ENCODE assay signal across 8 mouse cellular contexts in genomic region chr9:99994285-99995144, GRCm38 (mm10).
DNase-seq lines count a peak whose midpoint lies in the region; ATAC-seq lines count a peak whose summit lies in the region.

No protein-coding gene starts in this region.

- H3K36me3 ChIP-seq in kidney, embryonic 16.5 days (ENCODE audit: insufficient read depth, low read length): no peaks in the 10 kb centered on the region
- no peaks in the 10 kb centered on the region for H3K36me3 ChIP-seq in forebrain, embryonic 12.5 days (replicated peaks)

- no peak; the same call in 1 of the 2 replicates for ATAC-seq in kidney, embryonic 16.5 days (ENCODE audit: low FRiP score, low TSS enrichment)
- peak; percentile 81 for ATAC-seq in forebrain, embryonic 12.5 days (ENCODE audit: low FRiP score)
- ATAC-seq in granulocyte monocyte progenitor cell, adult 5-6 weeks (replicated peaks; ENCODE audit: poor library complexity, severe bottlenecking): no peak

- H3K4me1 ChIP-seq in kidney, embryonic 16.5 days (ENCODE audit: insufficient read depth, low read length): peaks cover 12% of the 10 kb centered on the region
- H3K4me1 ChIP-seq in forebrain, embryonic 12.5 days: peaks cover 16% of the 10 kb centered on the region

- H3K4me3 ChIP-seq in kidney, embryonic 16.5 days (ENCODE audit: low read length): peak overlapping the region; percentile 22
- peak overlapping the region; percentile 26 for H3K4me3 ChIP-seq in forebrain, embryonic 12.5 days (replicated peaks)

- H3K27me3 ChIP-seq in kidney, embryonic 16.5 days (ENCODE audit: insufficient read depth, low read length): peaks cover 43% of the 10 kb centered on the region
- peaks cover 34% of the 10 kb centered on the region for H3K27me3 ChIP-seq in forebrain, embryonic 12.5 days

- H3K9ac ChIP-seq in kidney, embryonic 16.5 days (replicated peaks; ENCODE audit: low read length): no peak overlapping the region
- H3K9ac ChIP-seq in forebrain, embryonic 12.5 days: peak overlapping the region; percentile 36; the same call in 1 of the 2 replicates

- no peaks in the 10 kb centered on the region for H3K9me3 ChIP-seq in kidney, embryonic 16.5 days (ENCODE audit: low read length)
- no peaks in the 10 kb centered on the region for H3K9me3 ChIP-seq in forebrain, embryonic 12.5 days

- 2% methylated on average over 30 of the region's 30 CpGs for WGBS in kidney, embryonic 16.5 days
- under 1% methylated on average over 30 of the region's 30 CpGs for WGBS in forebrain, embryonic 12.5 days

- H3K4me2 ChIP-seq in kidney, embryonic 16.5 days (replicated peaks; ENCODE audit: low read depth, low read length): peak overlapping the region; percentile 44
- peak overlapping the region; percentile 54 for H3K4me2 ChIP-seq in forebrain, embryonic 12.5 days

- no peak for DNase-seq in kidney, postnatal 25 days
- DNase-seq in layer of hippocampus, postnatal 10 days (ENCODE audit: low spot score in 2 of 2): peak; percentile 30 to 46
- peak; percentile 33 for DNase-seq in retina, postnatal 7 days (ENCODE audit: low read depth, low spot score)
- DNase-seq in adipocyte (ENCODE audit: low spot score): no peak
- no peak for DNase-seq in adrenal gland, adult 2 months

- no peak overlapping the region for H3K27ac ChIP-seq in kidney, embryonic 16.5 days (ENCODE audit: low read length)
- H3K27ac ChIP-seq in forebrain, embryonic 12.5 days: no peak overlapping the region

Comparison
In these comparisons a context has a peak if more than half of its experiments do, and no peak if none do; other contexts are left out.
1. DNase-seq: peak in layer of hippocampus, postnatal 10 days (2 of 2) and retina, postnatal 7 days (single experiment); none in kidney, postnatal 25 days (0 of 2), adipocyte (single experiment) and adrenal gland, adult 2 months (single experiment).